Mouse (Mus musculus): ENCODE data around the gene Necap2. TPM values are rescaled to one million over a fixed set of nuclear protein-coding genes. Genes with fewer than 3 reads are reported as not detected.

Necap2 gene
- polyA plus RNA-seq, 1 experiment = 22.6 TPM

DNA sequence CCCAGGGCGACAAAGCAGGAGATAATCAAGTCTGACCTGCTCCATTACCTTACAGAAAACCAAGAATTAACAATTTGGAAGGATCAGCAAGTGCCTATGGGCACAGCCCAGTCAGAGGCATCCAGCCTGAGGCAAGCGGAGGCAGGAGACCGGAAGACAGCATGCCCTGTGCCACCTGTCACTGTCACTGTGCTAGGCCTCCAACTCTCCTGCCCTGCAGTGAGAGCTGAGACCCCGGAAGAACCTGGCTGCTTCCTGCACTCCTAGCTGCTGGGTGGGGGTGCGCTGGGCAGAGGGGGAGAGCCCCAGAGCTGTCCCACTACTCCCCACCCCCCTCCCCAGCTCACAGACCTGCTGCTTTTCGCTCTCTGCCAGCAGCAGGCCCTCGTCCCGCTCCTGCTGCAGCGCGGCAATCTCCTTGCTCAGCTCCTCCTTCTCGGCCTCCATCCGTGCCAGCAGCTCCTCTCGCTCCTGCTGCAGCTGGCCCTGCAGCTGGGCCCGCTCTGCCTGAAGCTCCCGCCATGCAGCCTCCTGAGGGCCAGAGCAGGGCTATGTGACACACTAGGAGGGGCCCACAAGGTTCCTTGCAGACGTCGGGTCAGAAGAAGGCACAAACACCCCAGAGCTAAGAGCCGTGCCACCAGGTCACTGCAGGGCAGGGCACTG, 47.5 kb downstream of the Necap2 start:
- Histone ChIP-seq H3K9me3 (ENCODE audit: control insufficient read depth, low read length) (no peaks in the 10 kb centered on the region), H3K4me3 (replicated peaks) (no peak overlapping the region), H3K27me3 (ENCODE audit: control insufficient read depth) (no peaks in the 10 kb centered on the region), H3K36me3 (ENCODE audit: control insufficient read depth) (no peaks in the 10 kb centered on the region; the same call in 1 of the 2 replicates), H3K4me1 (ENCODE audit: control insufficient read depth) (peaks cover 5% of the 10 kb centered on the region)
- no peak for TF ChIP-seq TAL1 (IDR thresholded peaks at IDR 0.05; ENCODE audit: low read length)
- no peak for TF ChIP-seq GATA1 (IDR thresholded peaks at IDR 0.05; ENCODE audit: low read length)

DNA sequence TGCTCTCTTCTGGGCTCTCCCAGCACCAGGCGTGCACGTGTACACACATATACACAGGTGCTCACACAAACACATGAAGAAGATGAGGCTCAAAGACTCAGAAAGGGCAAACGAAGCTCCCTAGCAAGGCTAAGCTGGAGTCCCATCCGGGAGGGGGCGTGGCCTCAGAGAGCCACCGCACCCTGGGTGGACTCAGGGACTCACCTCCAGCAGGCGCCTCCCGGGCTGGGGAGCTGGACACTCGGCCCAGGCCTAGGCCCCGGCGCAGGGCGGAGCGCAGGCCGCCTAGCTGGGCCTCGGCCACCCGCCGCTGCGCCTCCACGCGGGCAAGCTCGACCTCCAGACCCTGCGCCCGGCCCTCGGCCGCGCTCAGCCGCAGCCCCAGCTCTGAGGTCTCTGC, 53.2 kb downstream of the Necap2 start:
- TF ChIP-seq TAL1 (IDR thresholded peaks at IDR 0.05; ENCODE audit: low read length) (no peak), GATA1 (IDR thresholded peaks at IDR 0.05; ENCODE audit: low read length) (no peak)
- Histone ChIP-seq H3K9me3 (ENCODE audit: control insufficient read depth, low read length) (no peaks in the 10 kb centered on the region), H3K4me3 (replicated peaks) (peak overlapping the region; percentile 17), H3K4me1 (ENCODE audit: control insufficient read depth) (peaks cover 7% of the 10 kb centered on the region), H3K36me3 (ENCODE audit: control insufficient read depth) (no peaks in the 10 kb centered on the region; the same call in 1 of the 2 replicates), H3K27me3 (ENCODE audit: control insufficient read depth) (no peaks in the 10 kb centered on the region)

DNA sequence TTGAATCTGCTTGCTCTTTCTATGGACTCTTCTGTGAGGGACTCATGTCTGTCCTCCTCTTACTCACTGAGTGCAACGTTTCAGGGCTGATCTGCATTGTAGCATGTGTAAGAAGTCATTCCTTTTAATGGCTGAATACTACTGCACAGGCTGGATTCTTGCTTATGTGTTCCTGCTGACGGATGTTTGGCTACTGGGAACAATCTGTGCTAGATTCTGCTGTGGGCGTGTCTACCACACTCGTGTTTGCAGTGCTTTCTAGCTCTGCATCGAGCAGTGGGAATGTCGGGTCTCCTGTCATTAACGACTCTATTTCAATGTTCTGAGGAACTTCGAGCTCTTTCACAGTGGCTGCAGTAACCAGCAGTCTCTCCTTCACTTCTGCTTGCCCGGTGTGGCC, 54.1 kb downstream of the Necap2 start:
- TF ChIP-seq TAL1 (IDR thresholded peaks at IDR 0.05; ENCODE audit: low read length) (no peak), GATA1 (IDR thresholded peaks at IDR 0.05; ENCODE audit: low read length) (no peak)
- peaks cover 7% of the 10 kb centered on the region for H3K4me1 ChIP-seq (ENCODE audit: control insufficient read depth)
- no peaks in the 10 kb centered on the region for H3K27me3 ChIP-seq (ENCODE audit: control insufficient read depth)
- no peaks in the 10 kb centered on the region for H3K36me3 ChIP-seq (ENCODE audit: control insufficient read depth)
- no peaks in the 10 kb centered on the region for H3K9me3 ChIP-seq (ENCODE audit: control insufficient read depth, low read length)
- no peak overlapping the region for H3K4me3 ChIP-seq (replicated peaks)

DNA sequence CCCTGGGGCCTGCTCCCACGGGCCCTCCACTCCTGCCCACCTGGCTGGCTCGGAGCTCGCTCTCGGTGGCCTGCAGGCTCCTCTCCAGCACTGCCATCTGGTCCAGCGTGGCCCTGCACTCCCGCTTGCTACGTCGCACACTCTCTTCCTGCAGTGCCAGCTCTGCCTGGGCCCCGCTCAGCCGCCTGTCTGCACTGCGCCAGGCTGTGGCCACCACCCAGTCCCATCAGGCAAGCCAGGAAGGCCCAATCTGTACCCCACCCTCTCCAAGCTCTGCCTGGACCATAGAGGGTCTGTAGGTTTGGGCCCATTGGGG, 56.6 kb downstream of the Necap2 start:
- H3K4me1 ChIP-seq (ENCODE audit: control insufficient read depth) = peaks cover 7% of the 10 kb centered on the region
- H3K4me3 ChIP-seq (replicated peaks) = no peak overlapping the region
- no peaks in the 10 kb centered on the region for H3K9me3 ChIP-seq (ENCODE audit: control insufficient read depth, low read length)
- H3K36me3 ChIP-seq (ENCODE audit: control insufficient read depth) = no peaks in the 10 kb centered on the region; the same call in 1 of the 2 replicates
- H3K27me3 ChIP-seq (ENCODE audit: control insufficient read depth) = no peaks in the 10 kb centered on the region
- TF ChIP-seq GATA1 (IDR thresholded peaks at IDR 0.05; ENCODE audit: low read length) = no peak
- TF ChIP-seq TAL1 (IDR thresholded peaks at IDR 0.05; ENCODE audit: low read length) = no peak

DNA sequence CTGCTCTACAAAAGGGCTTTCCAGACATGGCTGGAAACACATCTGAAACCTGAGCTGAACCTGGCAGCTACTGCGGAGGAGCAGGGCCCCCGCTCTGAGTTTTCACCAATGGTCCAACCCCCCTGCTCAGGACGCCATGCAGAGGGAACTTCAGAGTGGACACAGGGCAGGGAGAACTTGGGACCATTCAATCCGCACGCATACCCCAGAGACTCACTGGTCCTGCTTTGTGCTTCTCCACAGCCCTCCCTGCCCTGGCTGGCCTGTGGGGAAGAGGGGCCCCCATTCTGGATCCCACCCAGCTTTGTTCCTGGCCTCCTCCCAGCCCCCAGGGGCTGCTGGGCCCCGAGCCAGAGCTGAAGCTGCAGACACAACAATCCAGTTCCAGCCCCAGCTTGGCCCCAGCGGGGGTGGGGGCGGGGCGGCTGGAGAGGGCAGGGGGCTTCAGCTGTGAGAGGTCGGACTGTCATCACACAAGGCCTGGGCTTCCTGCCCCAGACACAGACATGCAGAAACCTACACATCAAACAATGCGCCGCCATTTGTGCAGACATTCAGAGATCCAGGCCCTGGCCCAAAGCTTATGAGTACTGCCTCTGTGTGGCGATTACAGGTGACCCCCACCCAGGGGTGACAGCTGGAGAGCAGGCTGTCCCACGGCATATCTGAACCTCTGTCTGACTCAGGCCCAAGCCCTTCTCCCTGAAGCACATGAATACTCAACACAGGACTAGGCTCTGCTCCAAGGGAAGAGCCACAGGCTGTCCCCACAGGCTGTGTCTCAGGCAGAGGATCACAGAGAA, 57.1 kb downstream of the Necap2 start:
- no peaks in the 10 kb centered on the region; the same call in 1 of the 2 replicates for H3K36me3 ChIP-seq (ENCODE audit: control insufficient read depth)
- no peak overlapping the region for H3K4me3 ChIP-seq (replicated peaks)
- no peak for TF ChIP-seq TAL1 (IDR thresholded peaks at IDR 0.05; ENCODE audit: low read length)
- TF ChIP-seq GATA1 (IDR thresholded peaks at IDR 0.05; ENCODE audit: low read length) = no peak
- H3K9me3 ChIP-seq (ENCODE audit: control insufficient read depth, low read length) = no peaks in the 10 kb centered on the region
- no peaks in the 10 kb centered on the region for H3K27me3 ChIP-seq (ENCODE audit: control insufficient read depth)
- peaks cover 7% of the 10 kb centered on the region for H3K4me1 ChIP-seq (ENCODE audit: control insufficient read depth)

DNA sequence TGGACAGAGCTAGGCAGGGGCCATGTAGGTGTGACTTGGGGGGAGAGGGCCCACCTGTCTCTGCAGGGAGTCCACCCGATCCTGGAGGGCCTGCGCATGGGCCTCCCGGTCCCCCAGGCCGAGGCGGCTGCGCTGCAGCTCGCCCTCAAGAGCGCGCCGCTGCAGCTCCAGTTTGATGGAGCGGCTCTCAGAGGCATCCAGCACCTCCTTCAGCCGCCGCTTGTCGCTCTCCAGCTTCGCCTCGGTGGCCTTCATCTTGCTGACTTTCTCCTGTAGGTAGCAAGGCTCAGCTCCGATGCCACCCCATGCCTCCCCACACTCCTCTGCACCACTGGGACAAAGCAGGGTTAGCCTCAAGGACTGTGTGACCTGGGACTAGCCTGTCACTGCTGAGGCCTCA, 57.9 kb downstream of the Necap2 start:
- H3K9me3 ChIP-seq (ENCODE audit: control insufficient read depth, low read length) = no peaks in the 10 kb centered on the region
- H3K4me3 ChIP-seq (replicated peaks) = no peak overlapping the region
- TF ChIP-seq TAL1 (IDR thresholded peaks at IDR 0.05; ENCODE audit: low read length) = no peak
- no peak for TF ChIP-seq GATA1 (IDR thresholded peaks at IDR 0.05; ENCODE audit: low read length)
- H3K27me3 ChIP-seq (ENCODE audit: control insufficient read depth) = no peaks in the 10 kb centered on the region
- no peaks in the 10 kb centered on the region; the same call in 1 of the 2 replicates for H3K36me3 ChIP-seq (ENCODE audit: control insufficient read depth)
- peaks cover 7% of the 10 kb centered on the region for H3K4me1 ChIP-seq (ENCODE audit: control insufficient read depth)

DNA sequence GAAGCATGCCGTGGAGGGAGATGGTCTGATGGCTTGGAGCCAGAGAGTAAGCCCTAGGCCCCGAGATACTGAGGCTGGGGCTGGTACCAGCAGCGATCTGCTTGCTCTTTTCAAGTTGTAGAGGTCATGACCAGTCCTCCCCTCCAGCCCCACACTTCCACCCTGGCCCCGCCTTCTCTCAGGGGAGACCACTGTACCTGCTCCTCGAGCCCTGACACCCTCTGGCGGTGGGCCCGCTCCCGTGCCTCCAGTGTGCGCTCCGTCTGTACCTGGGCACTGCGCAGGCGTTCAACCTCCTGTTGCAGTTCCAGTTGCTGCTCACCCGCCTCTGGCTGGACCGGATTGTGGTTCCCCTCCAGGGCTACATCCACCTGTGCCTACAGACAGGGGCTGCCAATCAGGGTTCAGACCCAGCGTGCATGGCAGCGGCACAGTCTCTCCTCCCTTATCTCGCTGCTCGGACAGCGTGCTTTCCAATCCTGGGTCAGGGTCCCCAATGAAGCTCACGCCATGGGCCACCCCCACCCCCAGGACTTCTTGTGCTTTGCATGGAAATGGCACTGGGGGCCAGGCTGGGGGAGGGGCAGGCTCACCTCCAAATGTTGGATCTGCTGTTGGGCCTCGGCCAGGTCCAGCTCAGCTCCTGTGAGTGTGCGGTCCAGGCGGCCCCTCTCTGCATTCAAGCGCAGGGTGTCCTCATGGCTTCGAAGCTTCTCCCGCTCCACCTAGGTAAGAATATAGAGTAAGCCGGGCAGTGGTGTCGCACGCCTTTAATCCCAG, 60.3 kb downstream of the Necap2 start:
- H3K4me1 ChIP-seq (ENCODE audit: control insufficient read depth) = no peaks in the 10 kb centered on the region; the same call in 1 of the 2 replicates

More for the DNA sequence above, 60.3 kb downstream of the Necap2 start:
- Histone ChIP-seq H3K4me3 (replicated peaks) (no peak overlapping the region), H3K36me3 (ENCODE audit: control insufficient read depth) (no peaks in the 10 kb centered on the region; the same call in 1 of the 2 replicates), H3K27me3 (ENCODE audit: control insufficient read depth) (no peaks in the 10 kb centered on the region), H3K9me3 (ENCODE audit: control insufficient read depth, low read length) (no peaks in the 10 kb centered on the region)
- TF ChIP-seq GATA1 (IDR thresholded peaks at IDR 0.05; ENCODE audit: low read length) (no peak), TAL1 (IDR thresholded peaks at IDR 0.05; ENCODE audit: low read length) (no peak)

Other genes with a start within 250 kb of the Necap2 start
- gene Padi1, start 232.6 kb downstream of the Necap2 start, polyA plus RNA-seq (2012) = 0.01 TPM in 1 of 2 replicates, not detected in the other
- gene Padi2, start 172.0 kb downstream of the Necap2 start, polyA plus RNA-seq (2012) = 2.4 and 2.6 TPM in 2 replicates
- 9.3 and 10.1 TPM in 2 replicates for gene Sdhb, start 117.2 kb downstream of the Necap2 start, polyA plus RNA-seq (2012)
- 1.1 and 1.5 TPM in 2 replicates for gene Atp13a2, start 91.5 kb downstream of the Necap2 start, polyA plus RNA-seq (2012)
- 0.08 and 0.12 TPM in 2 replicates for gene Mfap2, start 67.9 kb downstream of the Necap2 start, polyA plus RNA-seq (2012)
- gene Crocc, start 17.8 kb downstream of the Necap2 start, polyA plus RNA-seq (2012) = 0.49 and 0.50 TPM in 2 replicates
- gene Spata21, start 10.0 kb upstream of the Necap2 start, polyA plus RNA-seq (2012) = not detected in 2 replicates
- 10.7 and 11.2 TPM in 2 replicates for gene Szrd1, start 61.4 kb upstream of the Necap2 start, polyA plus RNA-seq (2012)
- 6.2 and 6.5 TPM in 2 replicates for gene Fbxo42, start 69.6 kb upstream of the Necap2 start, polyA plus RNA-seq (2012)
- gene Rsg1, start 135.6 kb upstream of the Necap2 start, polyA plus RNA-seq (2012) = not detected in 2 replicates
- 0.08 and 0.12 TPM in 2 replicates for gene Arhgef19, start 161.1 kb upstream of the Necap2 start, polyA plus RNA-seq (2012)
- not detected in 2 replicates for gene Epha2, start 222.9 kb upstream of the Necap2 start, polyA plus RNA-seq (2012)

All from erythroblast, embryonic 14.5 days (primary cell).